Mouse (Mus musculus) adrenal gland, adult 8-10 months (tissue): ENCODE data around the gene N4bp2. TPM values are rescaled to one million over a fixed set of nuclear protein-coding genes. Genes with fewer than 3 reads are reported as not detected.

Experiments
- DNase-seq: peaks from one replicate; pipeline ENCODE4 v3.0.0; 2022
- total RNA-seq, 4 experiments: library from RNA; stranded (reverse); gene quantifications; 2 replicates each; pipeline ENCODE4 v1.2.4; 2022

Gene N4bp2
- total RNA-seq, 4 experiments from 2014 or later, result 14.0 to 16.9 (median 14.9) TPM

DNA sequence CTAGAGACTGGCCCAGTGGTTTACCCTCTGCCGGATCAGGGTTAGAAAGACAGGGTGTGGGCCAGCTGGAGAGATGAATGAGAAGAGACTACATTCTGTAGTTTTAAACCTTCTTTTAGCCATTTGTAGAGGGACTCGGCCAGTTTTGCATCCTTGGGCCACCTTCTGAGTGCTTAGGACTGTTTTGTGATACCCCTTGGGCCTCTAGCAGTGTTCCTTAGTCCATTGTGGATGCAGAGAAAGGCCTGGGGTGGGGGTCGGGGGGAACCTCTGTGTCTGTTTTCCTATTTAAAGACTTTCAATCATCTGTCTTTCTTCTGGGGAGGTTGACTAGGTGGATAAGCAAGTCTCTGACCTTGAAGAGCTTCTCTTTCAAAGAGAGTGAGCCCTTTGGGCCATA, 101.6 kb downstream of the N4bp2 start:
- no peak for DNase-seq

- DNase-seq, result no peak
Measured at GRCm38 (mm10) chr5:65866591-65866990, 103.3 kb downstream of the N4bp2 start.

DNA sequence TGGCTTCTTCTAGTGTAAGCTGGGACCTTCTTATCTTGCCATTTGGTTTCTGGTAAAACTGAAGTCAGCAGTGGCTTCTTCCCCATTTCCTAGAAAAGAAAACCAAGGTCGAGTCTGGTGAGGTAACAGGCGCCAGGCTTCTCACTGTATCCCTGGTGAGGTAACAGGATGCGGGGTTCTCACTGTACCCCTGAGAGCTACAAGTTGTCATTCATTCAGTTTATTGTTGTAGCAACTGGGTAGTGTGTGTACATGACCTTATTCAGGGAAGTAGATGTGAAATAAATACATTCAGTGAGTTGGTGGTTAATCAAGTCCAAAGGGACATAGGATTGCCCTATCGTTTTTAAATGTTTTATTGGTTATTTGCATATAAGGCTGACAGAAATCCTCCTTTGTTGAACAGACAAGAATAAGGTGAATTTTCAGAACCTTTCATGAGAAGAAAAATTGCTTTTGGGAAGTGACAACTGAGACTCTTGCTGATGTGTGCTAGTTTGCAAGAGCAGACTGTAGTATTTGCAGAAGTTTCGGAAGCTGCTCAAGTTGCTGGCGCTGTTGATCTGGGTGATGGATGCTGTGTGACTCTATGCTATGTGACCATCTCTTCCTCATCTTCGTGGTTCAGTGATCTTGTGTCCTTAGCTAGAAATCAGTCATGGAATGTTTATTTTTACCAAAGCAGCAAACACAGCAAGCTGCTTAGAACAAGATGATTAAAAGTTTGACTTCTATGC, 104.2 kb downstream of the N4bp2 start:
- no peak for DNase-seq

DNA sequence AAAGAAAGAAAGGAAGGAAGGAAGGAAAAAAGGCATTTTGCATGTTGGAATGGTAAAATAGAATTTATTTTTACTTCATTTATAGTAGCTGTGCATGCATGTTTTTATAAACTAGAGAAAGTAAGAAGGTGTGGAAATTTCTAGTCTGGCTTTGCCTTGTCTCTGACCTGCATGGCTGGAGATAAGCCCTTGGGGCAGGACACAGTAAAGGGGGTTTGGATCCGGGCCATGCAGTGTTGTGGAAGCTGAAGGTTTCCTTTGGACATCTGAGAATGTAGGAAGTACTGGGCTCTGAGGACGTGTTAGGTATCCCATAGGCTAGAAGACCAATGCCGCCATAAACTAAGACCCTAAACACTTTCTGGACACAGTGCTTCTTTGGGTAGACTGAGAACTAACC, 105.1 kb downstream of the N4bp2 start:
- no peak for DNase-seq

- no peak for DNase-seq
Measured at GRCm38 (mm10) chr5:65869660-65870059, 106.3 kb downstream of the N4bp2 start.

DNA sequence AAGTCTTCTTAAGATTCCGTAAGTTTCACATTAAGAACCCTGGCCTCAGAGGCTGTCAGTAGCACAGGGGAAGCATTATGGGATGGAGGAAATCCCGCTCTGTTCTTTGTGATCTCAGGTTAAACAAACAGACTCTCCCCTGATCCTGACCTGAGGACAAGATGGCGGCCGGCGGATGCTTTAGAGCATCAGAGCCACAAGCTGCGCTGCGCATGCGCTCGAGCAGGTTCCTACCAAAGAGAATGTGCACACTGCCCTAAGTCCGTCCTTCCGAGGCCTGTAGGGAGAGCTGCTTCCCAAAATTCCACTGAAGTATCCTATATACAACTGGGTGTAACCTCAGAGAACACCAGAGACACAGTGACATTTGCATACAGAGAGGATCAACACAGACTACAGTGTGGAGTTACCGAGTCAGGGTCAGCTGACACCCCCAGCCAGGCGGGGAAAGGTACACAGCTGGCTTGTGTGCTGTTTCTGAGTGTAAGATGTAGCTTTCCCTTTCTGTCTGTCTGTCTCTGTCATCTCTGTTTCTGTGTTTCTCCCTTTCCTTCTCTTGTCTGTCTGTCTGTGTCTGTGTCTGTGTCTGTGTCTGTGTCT, 108.1 kb downstream of the N4bp2 start:
- no peak for DNase-seq

GRCm38 (mm10) chr5:65873212-65873611, 109.9 kb downstream of the N4bp2 start:
- DNase-seq, result no peak

GRCm38 (mm10) chr5:65875269-65875668, 111.9 kb downstream of the N4bp2 start:
- no peak for DNase-seq

GRCm38 (mm10) chr5:65878367-65878766, 115.0 kb downstream of the N4bp2 start:
- DNase-seq, result no peak

Other genes starting within 250 kb of the N4bp2 start
- gene Smim14, start 226.3 kb upstream of the N4bp2 start, total RNA-seq, result 100 to 1,000 TPM; 187 to 201 (median 193) TPM
- 10 to 100 TPM; 65.6 to 84.9 (median 75.1) TPM for gene Ube2k, start 226.3 kb upstream of the N4bp2 start, total RNA-seq
- gene Pds5a, start 65.2 kb upstream of the N4bp2 start, total RNA-seq, result 100 to 1,000 TPM in 3 of 4 experiments, 10 to 100 TPM in 1; 82.9 to 122 (median 111) TPM
- 1 to 10 TPM in 1 of 4 experiments, under 1 TPM in 3; 0.45 to 1.2 (median 0.80) TPM for gene Rhoh, start 97.7 kb downstream of the N4bp2 start, total RNA-seq
- gene Chrna9, start 171.4 kb downstream of the N4bp2 start, total RNA-seq, result not detected
- 1 to 10 TPM in 1 of 4 experiments, under 1 TPM in 3; 0.28 to 2.3 (median 0.54) TPM for gene 9130230L23Rik, start 240.8 kb downstream of the N4bp2 start, total RNA-seq